Comparison of ENCODE assay signal across 11 mouse cellular contexts in the genomic region with DNA sequence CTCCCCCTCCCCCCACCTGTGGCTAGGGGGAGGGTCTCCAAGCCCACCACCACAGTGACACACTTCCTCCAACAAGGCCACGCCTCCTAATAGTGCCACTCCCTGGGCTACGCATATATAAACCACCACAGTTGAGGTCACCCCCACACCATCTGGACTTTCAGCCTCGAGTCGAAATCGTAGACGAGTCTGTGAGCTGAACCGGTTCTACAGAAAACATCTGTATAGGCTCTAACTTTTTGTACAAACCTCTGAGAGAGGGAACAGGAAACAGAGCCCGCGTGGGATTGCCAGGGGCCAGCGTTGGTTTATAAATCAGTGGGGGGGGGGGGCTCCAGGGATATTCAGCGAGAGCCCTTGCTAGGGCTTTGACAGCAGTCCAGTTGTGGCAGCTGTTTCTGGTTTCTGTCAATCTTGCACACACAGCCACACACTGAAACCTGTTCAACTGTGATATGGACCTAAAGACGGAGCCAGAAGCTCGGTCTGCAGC.
DNase-seq lines count a peak whose midpoint lies in the region; ATAC-seq lines count a peak whose summit lies in the region.
"Had no signal": no experiment of that assay in that cellular context is flagged by ENCODE, and none has a peak within 500 bp of the region (broad histone marks: within the 10 kb centered on the region; RNA-seq: fewer than 3 reads in every experiment).

No protein-coding gene starts in this region.

- DNase-seq in kidney, postnatal 36 days = no peak
- DNase-seq in embryonic facial prominence, embryonic 11.5 days (ENCODE audit: low spot score) = peak; percentile 80
- peak; percentile 78 for DNase-seq in limb, embryonic 11.5 days (ENCODE audit: low spot score)
- no peak for DNase-seq in left cerebral cortex, postnatal 36 days (ENCODE audit: low spot score in 2 of 2)
- no peak for DNase-seq in right cerebral cortex, postnatal 4 days
- DNase-seq: gastrocnemius, postnatal 14 days; layer of hippocampus, adult 9-11 months; lung, postnatal 14 days; right cerebral cortex, adult 18-20 months had no signal

- H3K27ac ChIP-seq in kidney, embryonic 16.5 days (ENCODE audit: low read length) = peak overlapping the region; percentile 57
- peak overlapping the region; percentile 56 for H3K27ac ChIP-seq in embryonic facial prominence, embryonic 11.5 days (replicated peaks; ENCODE audit: low read depth, low read length)
- H3K27ac ChIP-seq in limb, embryonic 11.5 days (replicated peaks; ENCODE audit: low read depth, low read length) = peak overlapping the region; percentile 49

- 7% methylated on average over 13 of the region's 13 CpGs for WGBS in kidney, embryonic 16.5 days
- 24% methylated on average over 13 of the region's 13 CpGs for WGBS in embryonic facial prominence, embryonic 11.5 days
- WGBS in limb, embryonic 11.5 days = 6% methylated on average over 13 of the region's 13 CpGs

- no peaks in the 10 kb centered on the region for H3K36me3 ChIP-seq in kidney, embryonic 16.5 days (ENCODE audit: insufficient read depth, low read length)
- H3K36me3 ChIP-seq in embryonic facial prominence, embryonic 11.5 days (replicated peaks; ENCODE audit: control insufficient read depth, insufficient read depth, low read depth, low read length) = no peaks in the 10 kb centered on the region
- no peaks in the 10 kb centered on the region for H3K36me3 ChIP-seq in limb, embryonic 11.5 days (ENCODE audit: control insufficient read depth, insufficient read depth, low read length)

- intact Hi-C loops in left cerebral cortex, postnatal 36 days (cut with DNase I) = no loop called here

- ATAC-seq in kidney, embryonic 16.5 days (ENCODE audit: low FRiP score, low TSS enrichment) = peak; percentile 81
- peak; percentile 52 for ATAC-seq in common myeloid progenitor, adult 5-6 weeks (replicated peaks; ENCODE audit: low read depth, poor library complexity, severe bottlenecking)
- ATAC-seq in embryonic facial prominence, embryonic 11.5 days (replicated peaks; ENCODE audit: insufficient number of reproducible peaks, low FRiP score, low TSS enrichment, low read depth) = peak; percentile 76
- peak; percentile 86 for ATAC-seq in limb, embryonic 11.5 days (ENCODE audit: insufficient number of reproducible peaks, low FRiP score, low TSS enrichment, low read depth)

- H3K9me3 ChIP-seq in kidney, embryonic 16.5 days (ENCODE audit: low read length) = no peaks in the 10 kb centered on the region
- no peaks in the 10 kb centered on the region for H3K9me3 ChIP-seq in embryonic facial prominence, embryonic 11.5 days (replicated peaks; ENCODE audit: control insufficient read depth, low read length)
- no peaks in the 10 kb centered on the region for H3K9me3 ChIP-seq in limb, embryonic 11.5 days (ENCODE audit: control insufficient read depth, low read length)

- H3K4me1 ChIP-seq in kidney, embryonic 16.5 days (ENCODE audit: insufficient read depth, low read length) = peaks cover 22% of the 10 kb centered on the region
- H3K4me1 ChIP-seq in embryonic facial prominence, embryonic 11.5 days (ENCODE audit: control insufficient read depth, insufficient read depth, low read length) = peaks cover 3% of the 10 kb centered on the region
- peaks cover 35% of the 10 kb centered on the region for H3K4me1 ChIP-seq in limb, embryonic 11.5 days (ENCODE audit: control insufficient read depth, insufficient read depth, low read length)

- H3K27me3 ChIP-seq in kidney, embryonic 16.5 days (ENCODE audit: insufficient read depth, low read length) = no peaks in the 10 kb centered on the region
- no peaks in the 10 kb centered on the region for H3K27me3 ChIP-seq in embryonic facial prominence, embryonic 11.5 days (ENCODE audit: control insufficient read depth, insufficient read depth, low read length)
- H3K27me3 ChIP-seq in limb, embryonic 11.5 days (ENCODE audit: control insufficient read depth, insufficient read depth, low read length) = no peaks in the 10 kb centered on the region

- no peak overlapping the region for H3K9ac ChIP-seq in kidney, embryonic 16.5 days (replicated peaks; ENCODE audit: low read length)
- no peak overlapping the region for H3K9ac ChIP-seq in embryonic facial prominence, embryonic 11.5 days (replicated peaks; ENCODE audit: low read length)
- H3K9ac ChIP-seq in limb, embryonic 11.5 days (ENCODE audit: low read length) = no peak overlapping the region

- peak overlapping the region; percentile 27; the same call in 1 of the 2 replicates for H3K4me2 ChIP-seq in kidney, embryonic 16.5 days (replicated peaks; ENCODE audit: low read depth, low read length)
- H3K4me2 ChIP-seq in embryonic facial prominence, embryonic 11.5 days (ENCODE audit: low read depth, low read length) = peak overlapping the region; percentile 16; the same call in 1 of the 2 replicates
- peak overlapping the region; percentile 3; the same call in 1 of the 2 replicates for H3K4me2 ChIP-seq in limb, embryonic 11.5 days (ENCODE audit: low read depth, severe bottlenecking)

- no peak overlapping the region for H3K4me3 ChIP-seq in kidney, embryonic 16.5 days (ENCODE audit: low read length)
- no peak overlapping the region for H3K4me3 ChIP-seq in embryonic facial prominence, embryonic 11.5 days (ENCODE audit: low read depth, low read length)
- H3K4me3 ChIP-seq in limb, embryonic 11.5 days (ENCODE audit: low read depth, low read length) = no peak overlapping the region

Comparison
In these comparisons a context has a peak if more than half of its experiments do, and no peak if none do; other contexts are left out.
1. DNase-seq: peak in embryonic facial prominence, embryonic 11.5 days (single experiment) and limb, embryonic 11.5 days (single experiment); none in kidney, postnatal 36 days (0 of 2), left cerebral cortex, postnatal 36 days (0 of 2) and right cerebral cortex, postnatal 4 days (single experiment).
2. Peak in every context shown above with its lines, with median percentiles within 50 percentile points of each other: ATAC-seq, H3K27ac ChIP-seq and H3K4me2 ChIP-seq.